Mouse (Mus musculus): ENCODE results near the gene Olfr1383. TPM values are rescaled to one million over a fixed set of nuclear protein-coding genes. Genes with fewer than 3 reads are reported as not detected.
"Not testable (repeated sequence)": the region's sequence is repeated elsewhere in the genome, so short reads cannot be mapped to it uniquely, and the experiment has no call there.

Gene Olfr1383
- not detected in 2 replicates for polyA plus RNA-seq (2015; fragmentation: Nextera tagmentation; extraction: Ambion mirVana)

GRCm38 (mm10) chr11:49519348-49519747 is at the start of gene Olfr1383:
Gene Olfr1383 (plus strand): TSS chr11:49519648.
- no peaks in the 10 kb centered on the region for H3K9me3 ChIP-seq (replicated peaks; ENCODE audit: low read length)
- TF ChIP-seq CTCF (IDR thresholded peaks at IDR 0.05; ENCODE audit: low read depth) = no peak
- no peaks in the 10 kb centered on the region for H3K36me3 ChIP-seq (ENCODE audit: insufficient read depth, low read length)
- H3K4me2 ChIP-seq (ENCODE audit: low read length) = no peak within 1 kb of the TSS
- no peaks in the 10 kb centered on the region for H3K4me1 ChIP-seq (replicated peaks; ENCODE audit: insufficient read depth, low read length)
- ATAC-seq (replicated peaks; ENCODE audit: low FRiP score, low read depth) (no peak), DNase-seq (ENCODE audit: low spot score) (no peak)
- no peaks in the 10 kb centered on the region for H3K27me3 ChIP-seq (ENCODE audit: insufficient read depth, low read length)
- no peak within 1 kb of the TSS for H3K27ac ChIP-seq
- H3K9ac ChIP-seq (ENCODE audit: low read depth, low read length) = no peak within 1 kb of the TSS
- no peak within 1 kb of the TSS for H3K4me3 ChIP-seq (replicated peaks; ENCODE audit: low read depth, low read length)

DNA sequence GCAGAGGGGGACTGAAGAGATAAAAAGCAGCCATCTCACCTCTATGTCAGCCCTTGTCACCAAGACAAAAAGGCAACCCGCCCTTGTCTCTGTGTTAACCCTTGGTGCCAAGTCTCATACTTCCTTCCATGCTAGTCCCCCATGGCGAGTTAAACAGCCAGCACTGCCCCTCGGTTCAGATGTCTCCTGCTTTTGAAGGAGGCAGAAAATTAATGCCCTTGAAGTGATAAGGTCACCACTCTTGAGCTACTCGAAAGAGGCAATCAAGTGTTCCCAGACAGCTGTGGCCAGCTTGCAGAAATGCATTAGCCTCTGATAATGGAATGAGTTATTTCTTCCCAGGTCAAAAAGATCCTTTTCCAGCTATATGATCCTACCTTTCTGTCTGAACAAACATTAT is 33.5 kb upstream of the Olfr1383 start:
- WGBS = 15% methylated on average over 4 of the region's 4 CpGs
- H3K4me3 ChIP-seq (replicated peaks; ENCODE audit: low read depth, low read length) = no peak overlapping the region

DNA sequence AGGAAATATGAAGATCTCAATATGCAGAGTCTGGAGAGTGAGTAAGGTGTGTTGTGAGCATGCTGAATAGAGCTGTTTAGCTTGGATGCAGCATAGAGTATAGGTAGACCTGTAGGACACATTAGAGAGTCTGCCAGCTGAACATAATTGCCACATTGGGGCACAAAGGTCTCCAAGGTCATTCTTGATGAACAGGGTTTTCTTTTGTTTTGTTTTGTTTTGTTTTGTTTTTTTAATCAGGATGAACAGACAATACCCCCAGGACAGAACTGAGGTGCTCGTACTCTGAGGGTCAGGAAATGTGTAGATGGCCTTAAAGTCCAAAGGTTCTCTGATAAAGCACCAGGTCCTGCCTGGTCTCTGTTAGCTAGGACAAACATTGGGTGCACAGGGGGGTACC is 30.7 kb upstream of the Olfr1383 start, which contains the start of gene Olfr1385:
TSS of gene Olfr1385 (plus strand) at position 301 of the 400 bp plus-strand sequence.
- H3K4me3 ChIP-seq (replicated peaks; ENCODE audit: low read depth, low read length); H3K9me3 ChIP-seq (replicated peaks; ENCODE audit: low read length); DNase-seq (ENCODE audit: low spot score); H3K27me3 ChIP-seq (ENCODE audit: insufficient read depth, low read length); H3K4me2 ChIP-seq (ENCODE audit: low read length); H3K9ac ChIP-seq (ENCODE audit: low read depth, low read length); H3K4me1 ChIP-seq (replicated peaks; ENCODE audit: insufficient read depth, low read length); H3K27ac ChIP-seq; ATAC-seq (replicated peaks; ENCODE audit: low FRiP score, low read depth); H3K36me3 ChIP-seq (ENCODE audit: insufficient read depth, low read length): not testable (repeated sequence)
- WGBS = 83% methylated on average over 1 of the region's 1 CpGs

More for the DNA sequence above, 33.5 kb upstream of the Olfr1383 start:
- no peaks in the 10 kb centered on the region for H3K9me3 ChIP-seq (replicated peaks; ENCODE audit: low read length)
- no peak overlapping the region for H3K27ac ChIP-seq
- no peak overlapping the region for H3K9ac ChIP-seq (ENCODE audit: low read depth, low read length)
- H3K4me2 ChIP-seq (ENCODE audit: low read length) = no peak overlapping the region
- no peaks in the 10 kb centered on the region for H3K27me3 ChIP-seq (ENCODE audit: insufficient read depth, low read length)
- H3K4me1 ChIP-seq (replicated peaks; ENCODE audit: insufficient read depth, low read length) = no peaks in the 10 kb centered on the region
- DNase-seq (ENCODE audit: low spot score) = peak; percentile 70
- ATAC-seq (replicated peaks; ENCODE audit: low FRiP score, low read depth) = 0 out of 2 replicates have a peak, but pooled peaks have one; percentile 10
- no peak for TF ChIP-seq CTCF (IDR thresholded peaks at IDR 0.05; ENCODE audit: low read depth)
- no peaks in the 10 kb centered on the region for H3K36me3 ChIP-seq (ENCODE audit: insufficient read depth, low read length)

- DNase-seq (ENCODE audit: low spot score) (no peak), ATAC-seq (replicated peaks; ENCODE audit: low FRiP score, low read depth) (no peak)
- Histone ChIP-seq H3K4me2 (ENCODE audit: low read length) (no peak overlapping the region), H3K27ac (no peak overlapping the region), H3K27me3 (ENCODE audit: insufficient read depth, low read length) (no peaks in the 10 kb centered on the region), H3K9ac (ENCODE audit: low read depth, low read length) (no peak overlapping the region), H3K36me3 (ENCODE audit: insufficient read depth, low read length) (no peaks in the 10 kb centered on the region), H3K9me3 (replicated peaks; ENCODE audit: low read length) (no peaks in the 10 kb centered on the region), H3K4me3 (replicated peaks; ENCODE audit: low read depth, low read length) (no peak overlapping the region), H3K4me1 (replicated peaks; ENCODE audit: insufficient read depth, low read length) (no peaks in the 10 kb centered on the region)
- no peak for TF ChIP-seq CTCF (IDR thresholded peaks at IDR 0.05; ENCODE audit: low read depth)
- 68% methylated on average over 5 of the region's 5 CpGs for WGBS
Observed at GRCm38 (mm10) chr11:49518086-49518485, 1.4 kb upstream of the Olfr1383 start.

DNA sequence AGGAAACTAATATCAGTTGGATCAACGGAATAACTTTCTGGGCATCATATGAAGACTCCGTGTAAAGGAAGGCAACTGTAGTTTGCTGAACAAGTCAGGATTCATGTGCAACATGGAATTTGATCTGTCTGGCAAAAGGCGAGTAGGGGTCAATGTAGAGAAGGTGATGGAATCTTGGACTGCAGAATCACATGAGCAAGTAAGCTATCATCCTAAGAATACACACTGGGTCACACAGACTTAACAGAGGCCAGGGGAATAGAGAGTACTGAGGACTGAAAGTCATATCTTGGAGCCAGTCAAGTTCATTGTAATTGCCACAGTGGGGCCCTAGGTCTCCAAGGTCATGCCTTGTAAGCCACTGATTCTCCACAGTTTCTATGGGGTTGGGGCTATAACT is 8.5 kb downstream of the Olfr1383 start, which contains the start of gene Olfr1382:
TSS of gene Olfr1382 (plus strand) at position 301 of the 400 bp plus-strand sequence.
- Histone ChIP-seq H3K27ac (no peak within 1 kb of the TSS), H3K36me3 (ENCODE audit: insufficient read depth, low read length) (no peaks in the 10 kb centered on the region), H3K9me3 (replicated peaks; ENCODE audit: low read length) (no peaks in the 10 kb centered on the region), H3K4me3 (replicated peaks; ENCODE audit: low read depth, low read length) (no peak within 1 kb of the TSS), H3K4me2 (ENCODE audit: low read length) (no peak within 1 kb of the TSS), H3K27me3 (ENCODE audit: insufficient read depth, low read length) (no peaks in the 10 kb centered on the region), H3K9ac (ENCODE audit: low read depth, low read length) (no peak within 1 kb of the TSS), H3K4me1 (replicated peaks; ENCODE audit: insufficient read depth, low read length) (no peaks in the 10 kb centered on the region)
- no peak for ATAC-seq (replicated peaks; ENCODE audit: low FRiP score, low read depth)
- no peak for TF ChIP-seq CTCF (IDR thresholded peaks at IDR 0.05; ENCODE audit: low read depth)
- DNase-seq (ENCODE audit: low spot score) = no peak
- 76% methylated on average over 3 of the region's 3 CpGs for WGBS

DNA sequence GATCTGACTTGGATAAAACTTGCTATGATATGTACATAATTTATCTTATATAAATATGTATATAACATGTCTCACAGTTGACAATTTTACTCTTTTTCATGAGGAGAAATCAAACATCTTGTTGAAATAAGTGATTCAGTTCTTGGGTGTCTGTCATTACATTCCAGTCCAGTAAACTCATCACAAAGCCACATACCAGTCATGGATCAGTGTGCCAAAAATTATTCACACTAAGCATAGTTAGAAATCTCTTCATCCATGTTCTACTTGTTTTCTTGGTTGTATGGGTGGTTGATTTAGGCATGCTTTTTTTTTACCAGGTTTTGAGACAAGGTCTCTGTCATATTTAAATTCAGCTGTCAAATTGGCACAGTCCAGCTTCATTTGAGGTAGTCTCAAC is 13.3 kb downstream of the Olfr1383 start:
- H3K27ac ChIP-seq = no peak overlapping the region
- DNase-seq (ENCODE audit: low spot score) (no peak), ATAC-seq (replicated peaks; ENCODE audit: low FRiP score, low read depth) (no peak)
- H3K4me1 ChIP-seq (replicated peaks; ENCODE audit: insufficient read depth, low read length) = no peaks in the 10 kb centered on the region
- no peak overlapping the region for H3K4me2 ChIP-seq (ENCODE audit: low read length)
- H3K27me3 ChIP-seq (ENCODE audit: insufficient read depth, low read length) = no peaks in the 10 kb centered on the region
- no peak overlapping the region for H3K9ac ChIP-seq (ENCODE audit: low read depth, low read length)
- no peak for TF ChIP-seq CTCF (IDR thresholded peaks at IDR 0.05; ENCODE audit: low read depth)
- no peak overlapping the region for H3K4me3 ChIP-seq (replicated peaks; ENCODE audit: low read depth, low read length)
- no peaks in the 10 kb centered on the region for H3K36me3 ChIP-seq (ENCODE audit: insufficient read depth, low read length)
- H3K9me3 ChIP-seq (replicated peaks; ENCODE audit: low read length) = no peaks in the 10 kb centered on the region

DNA sequence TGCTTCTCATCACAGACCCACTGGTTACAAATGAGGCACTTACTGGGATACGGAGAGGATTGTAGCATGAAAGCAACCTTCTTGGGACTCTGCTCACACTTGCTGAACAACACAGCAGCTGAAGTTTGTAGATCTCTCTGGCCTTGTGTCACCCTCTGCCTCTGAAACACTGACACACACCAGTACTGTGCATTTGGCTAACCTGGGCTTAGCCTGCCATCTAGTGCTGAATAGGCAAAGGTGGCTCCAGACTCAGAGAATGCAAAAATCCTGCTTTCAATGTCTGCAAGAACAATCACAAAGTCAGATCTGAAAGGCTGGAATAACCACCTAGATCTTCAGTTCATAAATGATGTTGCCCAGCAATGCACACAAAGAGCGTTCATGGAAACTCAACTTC is 17.2 kb downstream of the Olfr1383 start:
- H3K4me1 ChIP-seq (replicated peaks; ENCODE audit: insufficient read depth, low read length); H3K36me3 ChIP-seq (ENCODE audit: insufficient read depth, low read length); H3K9me3 ChIP-seq (replicated peaks; ENCODE audit: low read length); H3K9ac ChIP-seq (ENCODE audit: low read depth, low read length); H3K4me2 ChIP-seq (ENCODE audit: low read length); H3K27me3 ChIP-seq (ENCODE audit: insufficient read depth, low read length); H3K4me3 ChIP-seq (replicated peaks; ENCODE audit: low read depth, low read length); H3K27ac ChIP-seq; ATAC-seq (replicated peaks; ENCODE audit: low FRiP score, low read depth): not testable (repeated sequence)
- DNase-seq (ENCODE audit: low spot score) = peak; percentile 20
- 78% methylated on average over 2 of the region's 2 CpGs for WGBS
- peak; percentile 52; the same call in 1 of the 2 replicates for TF ChIP-seq CTCF (IDR thresholded peaks at IDR 0.05; ENCODE audit: low read depth)

- H3K4me2 ChIP-seq (ENCODE audit: low read length); H3K36me3 ChIP-seq (ENCODE audit: insufficient read depth, low read length); H3K9me3 ChIP-seq (replicated peaks; ENCODE audit: low read length); H3K27ac ChIP-seq; H3K9ac ChIP-seq (ENCODE audit: low read depth, low read length); DNase-seq (ENCODE audit: low spot score); H3K4me1 ChIP-seq (replicated peaks; ENCODE audit: insufficient read depth, low read length); ATAC-seq (replicated peaks; ENCODE audit: low FRiP score, low read depth); H3K27me3 ChIP-seq (ENCODE audit: insufficient read depth, low read length); H3K4me3 ChIP-seq (replicated peaks; ENCODE audit: low read depth, low read length): not testable (repeated sequence)
- WGBS = 58% methylated on average over 3 of the region's 3 CpGs
Observed at GRCm38 (mm10) chr11:49543149-49543548, 23.7 kb downstream of the Olfr1383 start, which contains the start of gene Olfr1381. Gene Olfr1381 (plus strand): TSS chr11:49543449.
